Mouse (Mus musculus) stomach, postnatal 0 days (tissue): ENCODE measurements around the gene Ddx31.

Source experiments
- CTCF ChIP-seq: IDR thresholded peaks from 2 replicates; pipeline ENCODE4 v1.5.1; 2016; ENCODE audit warnings: antibody characterized with exemption, low read depth, mild to moderate bottlenecking, moderate library complexity
- EP300 ChIP-seq: optimal IDR thresholded peaks from 2 replicates; pipeline ENCODE3; 2016; ENCODE audit warnings: antibody characterized with exemption

DNA sequence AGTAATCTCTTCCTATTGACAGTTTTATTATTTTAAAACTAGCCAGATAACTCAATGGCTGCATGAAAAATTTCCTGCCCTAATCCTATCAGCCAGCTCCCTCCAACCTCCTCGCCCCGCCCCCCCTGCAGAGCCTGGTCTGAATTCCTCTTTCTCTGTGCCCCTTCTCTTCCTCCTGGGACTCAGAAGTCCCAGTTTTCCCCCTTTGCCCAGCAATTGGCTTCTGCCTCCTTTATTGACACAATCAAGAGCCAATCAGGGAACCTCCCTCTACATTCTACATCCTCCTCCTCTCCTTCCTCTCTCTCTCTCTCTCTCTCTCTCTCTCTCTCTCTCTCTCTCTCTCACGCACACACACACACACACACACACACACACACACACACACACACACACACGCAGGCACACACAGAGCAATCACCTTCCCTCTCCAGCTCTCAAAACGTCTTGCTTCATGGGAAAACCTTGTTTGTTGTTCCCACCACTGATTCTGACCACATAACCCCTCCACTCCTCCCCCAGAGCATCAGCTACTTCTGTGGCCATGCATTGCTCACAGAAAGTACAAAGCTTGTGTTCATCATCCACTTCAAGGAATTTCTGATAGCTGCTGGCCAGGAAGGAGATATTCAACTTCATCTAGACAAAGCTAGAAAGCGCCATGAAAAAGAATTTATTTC lies 47.1 kb upstream of the Ddx31 start:
- no peak for TF ChIP-seq EP300
- TF ChIP-seq CTCF = no peak
